Mouse (Mus musculus): Measurements from ENCODE around the gene Fam120b. TPM values are rescaled to one million over a fixed set of nuclear protein-coding genes. Genes with fewer than 3 reads are reported as not detected.

Gene Fam120b
- total and polyA plus RNA-seq, 3 experiments, result 5.1 to 26.3 (median 23.4) TPM

GRCm38 (mm10) chr17:15472671-15473070 is 76.7 kb downstream of the Fam120b start:
- DNase-seq (ENCODE audit: low spot score) (no peak), ATAC-seq (ENCODE audit: extremely low read depth, insufficient number of reproducible peaks, low FRiP score, poor library complexity, severe bottlenecking) (no peak)
- no peak for TF ChIP-seq GATA2 (IDR thresholded peaks at IDR 0.05; ENCODE audit: borderline replicate concordance, low read depth, low read length)
- TF ChIP-seq CTCF (IDR thresholded peaks at IDR 0.05; ENCODE audit: low read depth, low read length), result no peak
- no peak for TF ChIP-seq GATA1 (IDR thresholded peaks at IDR 0.05; ENCODE audit: borderline replicate concordance, low read length)
- no peak for TF ChIP-seq POLR2AphosphoS5 (IDR thresholded peaks at IDR 0.05; ENCODE audit: insufficient replicate concordance, low read depth, low read length)
- no peak for TF ChIP-seq TAL1 (conservative IDR thresholded peaks at IDR 0.05; ENCODE audit: low read depth, low read length)
- H3K4me1 ChIP-seq (ENCODE audit: insufficient read depth, low read depth, low read length), result peaks cover 2% of the 10 kb centered on the region; the same call in 1 of the 2 replicates
- no peaks in the 10 kb centered on the region for H3K27me3 ChIP-seq (ENCODE audit: insufficient read depth, low read length)
- peaks cover 82% of the 10 kb centered on the region for H3K36me3 ChIP-seq (replicated peaks)
- H3K4me3 ChIP-seq (ENCODE audit: low read depth, low read length), result no peak overlapping the region
- no peaks in the 10 kb centered on the region for H3K9me3 ChIP-seq (replicated peaks)

Other genes with a start within 250 kb of the Fam120b start
- not detected in 2 replicates for gene Dll1, start 19.3 kb upstream of the Fam120b start, total RNA-seq (2014; fragmentation: Nextera tagmentation)
- gene Dll1, start 19.3 kb upstream of the Fam120b start, total RNA-seq (2017), result not detected in 2 replicates
- gene Dll1, start 19.3 kb upstream of the Fam120b start, polyA plus RNA-seq (2012), result not detected in 2 replicates
- 69.1 and 72.5 TPM in 2 replicates for gene Psmb1, start 103.5 kb downstream of the Fam120b start, total RNA-seq (2014; fragmentation: Nextera tagmentation)
- 194 and 265 TPM in 2 replicates for gene Psmb1, start 103.5 kb downstream of the Fam120b start, total RNA-seq (2017)
- gene Psmb1, start 103.5 kb downstream of the Fam120b start, polyA plus RNA-seq (2012), result 11.7 and 59.3 TPM in 2 replicates
- 176 and 189 TPM in 2 replicates for gene Tbp, start 103.7 kb downstream of the Fam120b start, total RNA-seq (2014; fragmentation: Nextera tagmentation)
- 64.7 and 66.5 TPM in 2 replicates for gene Tbp, start 103.7 kb downstream of the Fam120b start, total RNA-seq (2017)
- gene Tbp, start 103.7 kb downstream of the Fam120b start, polyA plus RNA-seq (2012), result 9.8 and 11.9 TPM in 2 replicates
- 102 and 105 TPM in 2 replicates for gene Pdcd2, start 131.1 kb downstream of the Fam120b start, total RNA-seq (2014; fragmentation: Nextera tagmentation)
- 156 and 179 TPM in 2 replicates for gene Pdcd2, start 131.1 kb downstream of the Fam120b start, total RNA-seq (2017)
- gene Pdcd2, start 131.1 kb downstream of the Fam120b start, polyA plus RNA-seq (2012), result 230 and 314 TPM in 2 replicates
- gene Prdm9, start 168.2 kb downstream of the Fam120b start, total RNA-seq (2014; fragmentation: Nextera tagmentation), result 9.2 and 16.0 TPM in 2 replicates
- gene Prdm9, start 168.2 kb downstream of the Fam120b start, total RNA-seq (2017), result 3.2 and 5.4 TPM in 2 replicates
- gene Prdm9, start 168.2 kb downstream of the Fam120b start, polyA plus RNA-seq (2012), result 1.1 TPM in 2 replicates

Data from G1E (cell line).